Mouse (Mus musculus) liver, embryonic 14.5 days (tissue): ENCODE measurements around the gene Fcf1.

Source experiments
- CTCF ChIP-seq: IDR thresholded peaks from 2 replicates; pipeline ENCODE4 v1.5.1; 2016; ENCODE audit warnings: antibody characterized with exemption, low read depth, control low read depth
- EP300 ChIP-seq: IDR thresholded peaks from 2 replicates; pipeline ENCODE4 v1.6.1; 2016; ENCODE audit warnings: antibody characterized with exemption, low read depth

- TF ChIP-seq CTCF (no peak), EP300 (no peak)
These were observed 31.6 kb upstream of the Fcf1 start for GRCm38 (mm10) chr12:84939117-84939516.
